Mouse (Mus musculus): ENCODE data around the gene Git1. TPM values are rescaled to one million over a fixed set of nuclear protein-coding genes. Genes with fewer than 3 reads are reported as not detected.
A peak's percentile ranks its signal among the peaks of the same experiment; 100 is the strongest.
"Not testable (repeated sequence)": the region's sequence is repeated elsewhere in the genome, so short reads cannot be mapped to it uniquely, and the experiment has no call there.

Git1 gene
- polyA plus RNA-seq, 1 experiment from 2014 or later = 76.8 TPM

DNA sequence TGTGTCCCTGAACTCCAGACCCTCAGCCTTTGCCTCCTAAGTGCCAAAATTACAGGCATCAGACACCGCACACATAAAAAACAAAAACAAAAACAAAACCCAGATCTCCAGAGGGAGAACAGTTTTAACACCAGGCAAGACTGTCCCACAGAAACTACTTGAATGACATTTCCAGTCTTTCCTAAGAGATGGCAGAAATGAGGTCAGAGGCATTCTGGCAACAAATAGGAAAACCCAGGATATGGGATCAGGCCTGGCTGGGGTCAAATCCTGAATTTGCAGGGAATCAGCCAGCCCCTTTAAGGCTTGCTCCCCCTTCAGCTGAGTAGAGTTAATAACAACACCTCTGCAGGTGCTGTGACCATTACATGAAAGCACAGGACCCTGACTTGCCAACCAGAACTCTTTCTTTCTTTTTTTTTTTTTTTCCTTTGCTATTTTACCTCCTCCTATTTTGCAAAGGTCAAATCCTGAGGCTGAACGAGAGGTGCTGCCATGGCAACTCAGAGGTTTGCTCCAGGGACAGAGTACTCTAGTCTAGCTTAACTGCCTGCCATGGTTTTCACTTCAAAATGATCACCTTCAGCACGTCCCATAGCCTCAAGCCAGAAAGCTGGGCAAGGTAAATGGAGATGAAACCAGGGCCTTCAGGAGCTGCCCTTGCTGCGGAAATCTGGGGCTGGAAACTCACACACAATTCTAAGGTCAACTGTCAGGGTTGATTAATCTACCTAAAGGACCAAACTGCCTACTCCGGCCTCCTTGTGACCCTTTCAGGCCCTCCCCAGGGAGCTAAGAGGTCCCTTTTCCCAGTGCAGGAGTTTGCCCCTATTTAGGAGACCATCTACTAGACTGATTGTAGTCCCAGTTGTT lies 23.4 kb downstream of the Git1 start:
- DNase-seq (ENCODE audit: low read depth, low spot score) (no peak), ATAC-seq (no peak)
- ChIA-PET CTCF (interaction anchor here (1.3 kb wide), 2 partner anchors 11 to 23 kb away, joined by 3 read pairs; no protein-coding TSS in a partner anchor), POLR2A (no interaction called here)
- in situ Hi-C loops (cut with MboI; ENCODE audit: low pct_unique_long_range_greater_than_20kb) = loop anchor here (25.0 kb wide), 1 partner anchor 296 kb away; no protein-coding TSS in a partner anchor
- TF ChIP-seq CTCF (IDR thresholded peaks at IDR 0.05) = no peak
- H3K27me3 ChIP-seq = peaks cover 4% of the 10 kb centered on the region

DNA sequence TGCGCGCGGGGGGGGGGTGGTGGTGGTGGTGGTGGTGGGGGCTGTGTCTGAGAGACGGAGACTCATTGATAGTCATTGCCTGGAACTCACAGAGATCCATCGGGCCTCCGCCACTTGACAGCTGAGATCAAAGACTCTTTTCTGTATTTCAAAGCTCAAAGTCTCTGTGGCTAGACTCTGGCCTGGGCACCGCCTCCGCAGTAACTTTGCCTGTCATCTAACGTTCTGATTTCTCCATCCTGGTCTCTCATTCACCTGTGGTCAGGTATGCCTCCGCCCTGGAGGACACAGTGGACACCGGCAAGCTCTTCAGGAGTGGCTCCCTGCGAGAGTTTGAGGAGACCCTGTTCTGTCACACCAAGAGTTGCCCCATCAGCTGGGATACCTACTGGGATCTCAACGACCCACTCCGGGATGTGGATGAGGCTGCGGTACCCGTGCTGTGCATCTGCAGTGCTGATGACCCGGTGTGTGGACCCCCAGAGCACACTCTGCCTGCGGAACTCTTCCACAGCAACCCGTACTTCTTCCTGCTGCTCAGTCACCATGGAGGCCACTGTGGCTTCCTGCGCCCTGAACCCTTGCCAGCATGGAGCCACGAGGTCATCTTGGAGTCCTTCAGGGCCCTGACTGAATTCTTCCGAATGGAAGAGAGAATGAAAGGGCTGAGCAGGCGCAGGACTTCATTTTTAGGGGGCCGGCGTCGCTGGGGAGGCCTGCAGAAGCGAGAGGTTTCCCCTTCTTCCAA lies 24.9 kb downstream of the Git1 start:
- ChIA-PET CTCF (interaction anchor here (1.3 kb wide), 2 partner anchors 10 to 22 kb away, joined by 3 read pairs; no protein-coding TSS in a partner anchor), POLR2A (no interaction called here)
- TF ChIP-seq CTCF (IDR thresholded peaks at IDR 0.05) = no peak
- in situ Hi-C loops (cut with MboI; ENCODE audit: low pct_unique_long_range_greater_than_20kb) = loop anchor here (25.0 kb wide), 1 partner anchor 294 kb away; no protein-coding TSS in a partner anchor
- no peak for DNase-seq (ENCODE audit: low read depth, low spot score)
- ATAC-seq = no peak
- H3K27me3 ChIP-seq = peaks cover 4% of the 10 kb centered on the region

- TF ChIP-seq CTCF (IDR thresholded peaks at IDR 0.05) = no peak
- POLR2A ChIA-PET = no interaction called here
- ATAC-seq (no peak), DNase-seq (ENCODE audit: low read depth, low spot score) (no peak)
- in situ Hi-C loops (cut with MboI; ENCODE audit: low pct_unique_long_range_greater_than_20kb) = loop anchor here (25.0 kb wide), 1 partner anchor 293 kb away; no protein-coding TSS in a partner anchor
- CTCF ChIA-PET = interaction anchor here (0.8 to 2.8 kb wide), 4 partner anchors 9 to 18 kb away, joined by 3 to 10 read pairs (median 8); no protein-coding TSS in a partner anchor
- H3K27me3 ChIP-seq = peaks cover 4% of the 10 kb centered on the region
Observed at GRCm38 (mm10) chr11:77519043-77519442, 25.7 kb downstream of the Git1 start, which contains the start of gene Gm10392. TSS of gene Gm10392 (minus strand) at chr11:77519198.

- ChIA-PET CTCF (interaction anchor here (1.8 to 2.8 kb wide), 3 partner anchors 11 to 26 kb away, joined by 5 to 10 read pairs (median 8); no protein-coding TSS in a partner anchor), POLR2A (interaction anchor here (0.5 to 0.7 kb wide), 2 partner anchors 15 to 180 kb away, joined by 5 read pairs; no protein-coding TSS in a partner anchor)
- TF ChIP-seq CTCF (IDR thresholded peaks at IDR 0.05) = no peak
- in situ Hi-C loops (cut with MboI; ENCODE audit: low pct_unique_long_range_greater_than_20kb) = loop anchor here (25.0 kb wide), 1 partner anchor 291 kb away; no protein-coding TSS in a partner anchor
- no peak for ATAC-seq
- H3K27me3 ChIP-seq = no peaks in the 10 kb centered on the region
- no peak for DNase-seq (ENCODE audit: low read depth, low spot score)
Observed at GRCm38 (mm10) chr11:77520601-77521529, 27.5 kb downstream of the Git1 start.

GRCm38 (mm10) chr11:77525804-77526486 lies 32.6 kb downstream of the Git1 start:
- no peak for ATAC-seq
- ChIA-PET POLR2A (interaction anchor here (0.6 kb wide), 1 partner anchor 53 kb away, joined by 4 read pairs; no protein-coding TSS in a partner anchor), CTCF (interaction anchor here (1.7 kb wide), 1 partner anchor 18 kb away, joined by 4 read pairs; no protein-coding TSS in a partner anchor)
- peak; percentile 33 for TF ChIP-seq CTCF (IDR thresholded peaks at IDR 0.05)
- H3K27me3 ChIP-seq = no peaks in the 10 kb centered on the region
- in situ Hi-C loops (cut with MboI; ENCODE audit: low pct_unique_long_range_greater_than_20kb) = no loop called here
- DNase-seq (ENCODE audit: low read depth, low spot score) = no peak

- ATAC-seq; H3K27me3 ChIP-seq; in situ Hi-C loops (cut with MboI; ENCODE audit: low pct_unique_long_range_greater_than_20kb); DNase-seq (ENCODE audit: low read depth, low spot score): not testable (repeated sequence)
- ChIA-PET CTCF (interaction anchor here (1.3 to 2.1 kb wide), 5 partner anchors 9 to 20 kb away, joined by 3 to 7 read pairs (median 5); partner anchors contain the start of gene Gm10392), POLR2A (interaction anchor here (1.5 kb wide), 1 partner anchor 15 kb away, joined by 3 read pairs; no protein-coding TSS in a partner anchor)
Observed at GRCm38 (mm10) chr11:77528420-77528819, 35.1 kb downstream of the Git1 start.

GRCm38 (mm10) chr11:77529644-77530043 lies 36.3 kb downstream of the Git1 start:
- CTCF ChIA-PET = interaction anchor here (1.9 kb wide), 1 partner anchor 22 kb away, joined by 5 read pairs; no protein-coding TSS in a partner anchor
- POLR2A ChIA-PET = no interaction called here

GRCm38 (mm10) chr11:77530862-77531261 lies 37.5 kb downstream of the Git1 start:
- TF ChIP-seq CTCF (IDR thresholded peaks at IDR 0.05) = no peak
- H3K27me3 ChIP-seq = no peaks in the 10 kb centered on the region
- ChIA-PET POLR2A (no interaction called here), CTCF (no interaction called here)
- ATAC-seq = no peak
- in situ Hi-C loops (cut with MboI; ENCODE audit: low pct_unique_long_range_greater_than_20kb) = no loop called here
- DNase-seq (ENCODE audit: low read depth, low spot score) = no peak

More at GRCm38 (mm10) chr11:77529644-77530043, 36.3 kb downstream of the Git1 start:
- no peak for TF ChIP-seq CTCF (IDR thresholded peaks at IDR 0.05)
- in situ Hi-C loops (cut with MboI; ENCODE audit: low pct_unique_long_range_greater_than_20kb) = no loop called here
- no peaks in the 10 kb centered on the region for H3K27me3 ChIP-seq
- DNase-seq (ENCODE audit: low read depth, low spot score) (no peak), ATAC-seq (no peak)

Data from Patski (cell line).